In genomic region chr19:22017425-22017824, GRCm38 (mm10) we compare ENCODE assay signal across 23 mouse cellular contexts.
DNase-seq lines count a peak whose midpoint lies in the region; ATAC-seq and TF ChIP-seq lines count a peak whose summit lies in the region.
"Had no signal": no experiment of that assay in that cellular context is flagged by ENCODE, and none has a peak within 500 bp of the region (broad histone marks: within the 10 kb centered on the region; RNA-seq: fewer than 3 reads in every experiment).

No protein-coding gene starts in this region.

- no peak for TF ChIP-seq CTCF in lung, embryonic 14.5 days (IDR thresholded peaks at IDR 0.05; ENCODE audit: low read depth)
- no peak for TF ChIP-seq CTCF in lung, adult 2 months (IDR thresholded peaks at IDR 0.05; ENCODE audit: insufficient read depth, low read length)

- no peak for TF ChIP-seq POLR2A in lung, adult 2 months (IDR thresholded peaks at IDR 0.05; ENCODE audit: borderline replicate concordance, extremely low read depth, low read depth, low read length)

- peaks cover 5% of the 10 kb centered on the region; the same call in 1 of the 2 replicates for H3K4me1 ChIP-seq in forebrain, embryonic 14.5 days (ENCODE audit: control insufficient read depth, insufficient read depth, low read length)
- H3K4me1 ChIP-seq in forebrain, embryonic 12.5 days = no peaks in the 10 kb centered on the region
- H3K4me1 ChIP-seq in lung, embryonic 14.5 days (ENCODE audit: insufficient read depth) = no peaks in the 10 kb centered on the region
- H3K4me1 ChIP-seq in lung, adult 2 months (ENCODE audit: control insufficient read depth, insufficient read depth, low read length) = no peaks in the 10 kb centered on the region
- H3K4me1 ChIP-seq: embryonic facial prominence, embryonic 13.5 days; heart, embryonic 12.5 days; hindbrain, embryonic 10.5 days had no signal

- no peak overlapping the region for H3K27ac ChIP-seq in forebrain, embryonic 14.5 days (ENCODE audit: low read depth, low read length)
- H3K27ac ChIP-seq in forebrain, embryonic 12.5 days = no peak overlapping the region
- no peak overlapping the region for H3K27ac ChIP-seq in lung, embryonic 14.5 days (ENCODE audit: low read depth)
- H3K27ac ChIP-seq: embryonic facial prominence, embryonic 13.5 days; gastrocnemius, adult 2 months; hindbrain, embryonic 10.5 days; hindbrain, embryonic 14.5 days had no signal

- H3K9ac ChIP-seq in forebrain, embryonic 14.5 days (ENCODE audit: low read length) = no peak overlapping the region
- H3K9ac ChIP-seq in forebrain, embryonic 12.5 days = no peak overlapping the region
- no peak overlapping the region for H3K9ac ChIP-seq in lung, embryonic 14.5 days
- H3K9ac ChIP-seq: embryonic facial prominence, embryonic 13.5 days; heart, embryonic 12.5 days; hindbrain, embryonic 14.5 days had no signal

- H3K9me3 ChIP-seq in forebrain, embryonic 14.5 days (replicated peaks; ENCODE audit: control insufficient read depth, low read length) = no peaks in the 10 kb centered on the region
- H3K9me3 ChIP-seq in forebrain, embryonic 12.5 days = no peaks in the 10 kb centered on the region
- H3K9me3 ChIP-seq in lung, embryonic 14.5 days (ENCODE audit: low read depth, low read length) = no peaks in the 10 kb centered on the region
- H3K9me3 ChIP-seq: embryonic facial prominence, embryonic 13.5 days; heart, embryonic 12.5 days; hindbrain, embryonic 10.5 days had no signal

- DNase-seq in forebrain, embryonic 14.5 days (ENCODE audit: low spot score) = peak; percentile 80
- peak; percentile 2 for DNase-seq in lung, embryonic 14.5 days
- no peak for DNase-seq in lung, adult 2 months
- DNase-seq in brain, adult 2 months (ENCODE audit: low read depth, low spot score) = peak; percentile 12
- DNase-seq in brain, embryonic 18.5 days (ENCODE audit: low read depth, low spot score) = peak; percentile 39
- DNase-seq in cerebellum, adult 11 months = no peak
- DNase-seq: adrenal gland, postnatal 14 days; cerebellum, adult 11-12 months; cerebellum, adult 9-10 months; cerebellum, postnatal 25 days; gastrocnemius, adult 2 months; gastrocnemius, postnatal 25 days; kidney, adult 18-20 months had no signal

- ATAC-seq in forebrain, embryonic 14.5 days = peak; percentile 76; the same call in 1 of the 2 replicates
- no peak for ATAC-seq in forebrain, embryonic 12.5 days (ENCODE audit: low FRiP score)
- ATAC-seq in lung, embryonic 14.5 days (ENCODE audit: insufficient read depth) = no peak
- ATAC-seq in frontal cortex, adult (ENCODE audit: low TSS enrichment) = no peak
- ATAC-seq: activated CD4-positive, CD25-positive, alpha-beta regulatory T cell, adult 4 months; inflammation-experienced regulatory T-cells, adult 6 months; Patski had no signal

- H3K4me3 ChIP-seq in forebrain, embryonic 14.5 days (ENCODE audit: low read depth, low read length) = no peak overlapping the region
- H3K4me3 ChIP-seq in forebrain, embryonic 12.5 days (replicated peaks) = no peak overlapping the region
- no peak overlapping the region for H3K4me3 ChIP-seq in lung, embryonic 14.5 days (ENCODE audit: low read depth, low read length)
- no peak overlapping the region for H3K4me3 ChIP-seq in lung, adult 2 months (replicated peaks; ENCODE audit: extremely low read depth, low read depth, low read length)
- H3K4me3 ChIP-seq: embryonic facial prominence, embryonic 13.5 days; gastrocnemius, adult 2 months; heart, embryonic 12.5 days; hindbrain, embryonic 10.5 days had no signal

- no peaks in the 10 kb centered on the region for H3K36me3 ChIP-seq in forebrain, embryonic 14.5 days (ENCODE audit: control insufficient read depth, insufficient read depth, low read length)
- no peaks in the 10 kb centered on the region for H3K36me3 ChIP-seq in forebrain, embryonic 12.5 days (replicated peaks)
- no peaks in the 10 kb centered on the region for H3K36me3 ChIP-seq in lung, embryonic 14.5 days (ENCODE audit: insufficient read depth)
- H3K36me3 ChIP-seq: embryonic facial prominence, embryonic 13.5 days; heart, embryonic 12.5 days; hindbrain, embryonic 10.5 days had no signal

- no peak overlapping the region for H3K4me2 ChIP-seq in forebrain, embryonic 14.5 days (ENCODE audit: low read length)
- no peak overlapping the region for H3K4me2 ChIP-seq in forebrain, embryonic 12.5 days
- H3K4me2 ChIP-seq in lung, embryonic 14.5 days = no peak overlapping the region
- H3K4me2 ChIP-seq: embryonic facial prominence, embryonic 13.5 days; heart, embryonic 12.5 days; hindbrain, embryonic 14.5 days had no signal

- no peaks in the 10 kb centered on the region for H3K27me3 ChIP-seq in forebrain, embryonic 14.5 days (replicated peaks; ENCODE audit: control insufficient read depth, insufficient read depth, low read length)
- no peaks in the 10 kb centered on the region for H3K27me3 ChIP-seq in forebrain, embryonic 12.5 days
- H3K27me3 ChIP-seq in lung, embryonic 14.5 days (ENCODE audit: insufficient read depth, low read length) = no peaks in the 10 kb centered on the region
- H3K27me3 ChIP-seq: CH12.LX; embryonic facial prominence, embryonic 13.5 days; heart, embryonic 12.5 days had no signal

- WGBS in forebrain, embryonic 14.5 days = 27% methylated on average over 2 of the region's 2 CpGs
- 46% methylated on average over 2 of the region's 2 CpGs for WGBS in forebrain, embryonic 12.5 days
- 75% methylated on average over 2 of the region's 2 CpGs for WGBS in lung, embryonic 14.5 days
- WGBS in lung, adult 2 months = 61% methylated on average over 2 of the region's 2 CpGs

Comparison
In these comparisons a context has a peak if more than half of its experiments do, and no peak if none do; other contexts are left out.
1. DNase-seq: peak in forebrain, embryonic 14.5 days (single experiment), lung, embryonic 14.5 days (single experiment), brain, adult 2 months (single experiment) and brain, embryonic 18.5 days (single experiment); none in lung, adult 2 months (single experiment) and cerebellum, adult 11 months (single experiment).